28 mouse cellular contexts compared by ENCODE assay signal in the genomic region with DNA sequence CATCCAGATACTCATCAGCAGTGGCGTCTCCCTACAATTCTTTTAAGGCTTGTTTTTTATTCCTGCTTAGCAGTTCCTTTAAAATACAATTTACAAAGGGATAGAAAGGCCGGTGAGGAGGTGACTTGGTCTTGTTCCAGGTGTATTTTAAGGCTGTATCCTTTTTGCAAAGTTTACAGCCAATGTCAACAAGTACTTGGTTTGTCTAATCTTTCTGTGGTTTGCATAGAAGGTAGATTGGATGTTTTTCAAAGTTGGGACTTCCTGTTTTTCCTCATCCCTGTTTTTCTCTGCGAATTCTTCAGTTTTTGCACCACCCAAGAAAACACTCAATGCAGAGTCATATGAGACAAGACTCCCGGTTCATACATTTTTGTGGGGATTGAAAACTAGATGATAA.
"Had no signal": no experiment of that assay in that cellular context is flagged by ENCODE, and none has a peak within 500 bp of the region (broad histone marks: within the 10 kb centered on the region; RNA-seq: fewer than 3 reads in every experiment).

No protein-coding gene starts in this region.

- H3K27ac ChIP-seq: heart, embryonic 13.5 days; heart, embryonic 15.5 days; hindbrain, embryonic 10.5 days; hindbrain, embryonic 12.5 days; hindbrain, embryonic 14.5 days; intestine, embryonic 15.5 days; kidney, embryonic 15.5 days; limb, embryonic 10.5 days; limb, embryonic 12.5 days; liver, embryonic 13.5 days; liver, embryonic 15.5 days had no signal

- H3K4me2 ChIP-seq: heart, embryonic 11.5 days; heart, embryonic 13.5 days; heart, embryonic 15.5 days; hindbrain, embryonic 12.5 days; hindbrain, embryonic 14.5 days; intestine, embryonic 15.5 days; kidney, embryonic 15.5 days; limb, embryonic 12.5 days; liver, embryonic 13.5 days; liver, embryonic 15.5 days had no signal

- H3K4me3 ChIP-seq: heart, embryonic 13.5 days; heart, embryonic 15.5 days; hindbrain, embryonic 10.5 days; hindbrain, embryonic 12.5 days; intestine, embryonic 15.5 days; kidney, embryonic 15.5 days; layer of hippocampus, adult 2 months; left cerebral cortex, adult 2 months; limb, embryonic 10.5 days; limb, embryonic 12.5 days; liver, embryonic 13.5 days; liver, embryonic 15.5 days had no signal

- H3K9ac ChIP-seq: heart, embryonic 13.5 days; heart, embryonic 15.5 days; hindbrain, embryonic 12.5 days; hindbrain, embryonic 14.5 days; intestine, embryonic 15.5 days; kidney, embryonic 15.5 days; limb, embryonic 12.5 days; liver, embryonic 13.5 days; liver, embryonic 15.5 days had no signal

- H3K4me1 ChIP-seq: hindbrain, embryonic 12.5 days; limb, embryonic 10.5 days had no signal

- ATAC-seq: hindbrain, embryonic 16.5 days; inflammation-experienced regulatory T-cells, adult 6 months; intestine, embryonic 15.5 days; intestine, postnatal 0 days had no signal

- DNase-seq: gastrocnemius, postnatal 10 days; gastrocnemius, postnatal 25 days; heart, adult 18-20 months; heart, postnatal 14 days; heart, postnatal 4 days; kidney, adult 18-20 months; kidney, adult 9 months; kidney, postnatal 10 days; kidney, postnatal 25 days; kidney, postnatal 4 days; liver; liver, embryonic 13.5 days had no signal

- H3K9me3 ChIP-seq: heart, embryonic 13.5 days; heart, embryonic 15.5 days; hindbrain, embryonic 10.5 days; hindbrain, embryonic 12.5 days; intestine, embryonic 15.5 days; kidney, embryonic 15.5 days; limb, embryonic 10.5 days; limb, embryonic 12.5 days; liver, embryonic 13.5 days; liver, embryonic 15.5 days had no signal

- H3K27me3 ChIP-seq: heart, embryonic 13.5 days; heart, embryonic 15.5 days; hindbrain, embryonic 12.5 days; intestine, embryonic 15.5 days; kidney, embryonic 15.5 days; limb, embryonic 12.5 days; liver, embryonic 13.5 days; liver, embryonic 15.5 days had no signal

- H3K36me3 ChIP-seq: heart, embryonic 13.5 days; heart, embryonic 15.5 days; hindbrain, embryonic 10.5 days; hindbrain, embryonic 12.5 days; intestine, embryonic 15.5 days; kidney, embryonic 15.5 days; limb, embryonic 10.5 days; limb, embryonic 12.5 days; liver, embryonic 13.5 days; liver, embryonic 15.5 days had no signal
